Mouse (Mus musculus): ENCODE data around the gene Mpp4.

- TF ChIP-seq CTCF (IDR thresholded peaks at IDR 0.05; ENCODE audit: control insufficient read depth, insufficient read depth, insufficient replicate concordance, low read depth, low read length) (no peak), POLR2A (IDR thresholded peaks at IDR 0.05; ENCODE audit: control insufficient read depth, low read depth, low read length) (no peak)
These were observed 8.7 kb upstream of the Mpp4 start for GRCm38 (mm10) chr1:59171875-59172274.

All from testis, adult 2 months (tissue).